7 mouse cellular contexts compared by ENCODE assay signal in genomic region chr2:35651297-35651731, GRCm38 (mm10).
A peak's percentile ranks its signal among the peaks of the same experiment; 100 is the strongest.
DNase-seq lines count a peak whose midpoint lies in the region; ATAC-seq and TF ChIP-seq lines count a peak whose summit lies in the region.

No protein-coding gene starts in this region.

- H3K4me1 ChIP-seq in liver, adult 2 months (ENCODE audit: control insufficient read depth, insufficient read depth, low read length), result no peaks in the 10 kb centered on the region
- peaks cover 5% of the 10 kb centered on the region; the same call in 1 of the 2 replicates for H3K4me1 ChIP-seq in stomach, postnatal 0 days (replicated peaks; ENCODE audit: control insufficient read depth, insufficient read depth)

- H3K4me3 ChIP-seq in liver, adult 2 months (ENCODE audit: insufficient read depth, low read depth, low read length), result no peak overlapping the region
- H3K4me3 ChIP-seq in stomach, postnatal 0 days (ENCODE audit: low read depth, low read length), result no peak overlapping the region

- ATAC-seq in stomach, postnatal 0 days (ENCODE audit: low FRiP score, low TSS enrichment), result peak; percentile 45; the same call in 1 of the 2 replicates

- H3K27me3 ChIP-seq in liver, adult 2 months (ENCODE audit: control insufficient read depth, insufficient read depth, low read length), result no peaks in the 10 kb centered on the region
- H3K27me3 ChIP-seq in stomach, postnatal 0 days (ENCODE audit: control insufficient read depth, insufficient read depth, low read length), result no peaks in the 10 kb centered on the region

- no peak overlapping the region for H3K27ac ChIP-seq in liver, adult 2 months (replicated peaks; ENCODE audit: insufficient read depth, low read depth, low read length)
- no peak overlapping the region for H3K27ac ChIP-seq in stomach, postnatal 0 days (replicated peaks)

- H3K4me2 ChIP-seq in stomach, postnatal 0 days (replicated peaks; ENCODE audit: low read depth), result no peak overlapping the region

- intact Hi-C loops in heart, postnatal 10 days (cut with DNase I), result no loop called here
- intact Hi-C loops in left cerebral cortex, postnatal 25 days (cut with DNase I), result no loop called here

- no peak overlapping the region for H3K9ac ChIP-seq in liver, adult 2 months (ENCODE audit: low read depth, low read length)
- no peak overlapping the region for H3K9ac ChIP-seq in stomach, postnatal 0 days (ENCODE audit: low read length)

- H3K36me3 ChIP-seq in liver, adult 2 months (ENCODE audit: control insufficient read depth, insufficient read depth, low read length), result no peaks in the 10 kb centered on the region
- no peaks in the 10 kb centered on the region; the same call in 1 of the 2 replicates for H3K36me3 ChIP-seq in stomach, postnatal 0 days (ENCODE audit: control insufficient read depth, insufficient read depth, low read length)

- no peak for DNase-seq in liver, adult 2 months (ENCODE audit: extremely low read depth, low read depth, low spot score)
- no peak for DNase-seq in liver
- peak; percentile 75 for DNase-seq in MN1 (ENCODE audit: low spot score)
- DNase-seq in cerebellum, adult 8-10 months, result peak; percentile 73
- DNase-seq in heart, postnatal 10 days, result peak; percentile 42 to 60
- peak; percentile 54 to 60 for DNase-seq in left cerebral cortex, postnatal 25 days (ENCODE audit: low spot score in 2 of 2)
- peak; percentile 74 for DNase-seq in stomach, postnatal 0 days (ENCODE audit: low spot score)

- TF ChIP-seq POLR2A in liver, adult 2 months (IDR thresholded peaks at IDR 0.05; ENCODE audit: extremely low read depth, insufficient read depth, low read length), result no peak

- WGBS in liver, adult 2 months, result 83% methylated on average over 6 of the region's 6 CpGs
- WGBS in stomach, postnatal 0 days, result 46% methylated on average over 6 of the region's 6 CpGs

- H3K9me3 ChIP-seq in stomach, postnatal 0 days (ENCODE audit: control insufficient read depth, low read length), result no peaks in the 10 kb centered on the region

- TF ChIP-seq EP300 in stomach, postnatal 0 days (optimal IDR thresholded peaks at IDR 0.05), result no peak

- no peaks in the 10 kb centered on the region for H3K79me2 ChIP-seq in liver, adult 2 months (ENCODE audit: control insufficient read depth, insufficient read depth, low read length)

- TF ChIP-seq CTCF in liver, adult 2 months (IDR thresholded peaks at IDR 0.05; ENCODE audit: low read depth, low read length), result peak; percentile 31; the same call in 1 of the 2 replicates
- TF ChIP-seq CTCF in stomach, postnatal 0 days (IDR thresholded peaks at IDR 0.05; ENCODE audit: low read depth), result peak; percentile 72

Comparison
In these comparisons a context has a peak if more than half of its experiments do, and no peak if none do; other contexts are left out.
1. DNase-seq: peak in MN1 (single experiment), cerebellum, adult 8-10 months (single experiment), heart, postnatal 10 days (2 of 2), left cerebral cortex, postnatal 25 days (2 of 2) and stomach, postnatal 0 days (single experiment); none in liver, adult 2 months (single experiment) and liver (single experiment).